Mouse (Mus musculus): ENCODE results near the gene Kcnh5. TPM values are rescaled to one million over a fixed set of nuclear protein-coding genes. Genes with fewer than 3 reads are reported as not detected.

The Kcnh5 gene
- not detected for polyA plus RNA-seq (2015; fragmentation: Illumina TruSeq; extraction: RNeasy Lipid Tissue Mini Kit (QIAGEN cat#74804); ENCODE audit: insufficient read depth, low replicate concordance)

GRCm38 (mm10) chr12:75176691-75177645 is at the start of gene Kcnh5:
Gene Kcnh5 (minus strand): TSS chr12:75177332.

Other genes with a start within 250 kb of the Kcnh5 start
- 12.6 TPM for gene Rhoj, start 131.0 kb upstream of the Kcnh5 start, polyA plus RNA-seq (2015; fragmentation: Illumina TruSeq; extraction: RNeasy Lipid Tissue Mini Kit (QIAGEN cat#74804); ENCODE audit: insufficient read depth, low replicate concordance)
- not detected for gene Gphb5, start 239.4 kb upstream of the Kcnh5 start, polyA plus RNA-seq (2015; fragmentation: Illumina TruSeq; extraction: RNeasy Lipid Tissue Mini Kit (QIAGEN cat#74804); ENCODE audit: insufficient read depth, low replicate concordance)

Data from spleen, adult 10 weeks (tissue).